Mouse (Mus musculus) hindbrain, embryonic 14.5 days (tissue): Measurements from ENCODE around the gene Fbln2. TPM values are rescaled to one million over a fixed set of nuclear protein-coding genes. Genes with fewer than 3 reads are reported as not detected.
A peak's percentile ranks its signal among the peaks of the same experiment; 100 is the strongest.

Experiments used
- ATAC-seq: fragments of 200-750 bp; cut with Nextera tagmentation; 2 replicates; pipeline ENCODE4 v1.8.0; 2017; ENCODE audit warnings: moderate number of reproducible peaks, mild to moderate bottlenecking, moderate TSS enrichment, moderate library complexity; ENCODE audit not compliant: low FRiP score
- DNase-seq: peaks from one replicate; pipeline ENCODE4 v3.0.0-alpha.2; 2015; ENCODE audit warnings: low spot score
- H3K27ac ChIP-seq: fragments of 300-500 bp; sonication (generic); 2 replicates; pipeline ENCODE4 v1.5.1; 2014; ENCODE audit warnings: mild to moderate bottlenecking, moderate library complexity
- H3K27me3 ChIP-seq: fragments of 300-500 bp; sonication (generic); 2 replicates; pipeline ENCODE4 v1.6.1; 2014; ENCODE audit warnings: mild to moderate bottlenecking, low read length, mixed read lengths; ENCODE audit not compliant: control insufficient read depth, insufficient read depth
- H3K36me3 ChIP-seq: fragments of 300-500 bp; sonication (generic); replicated peaks from 2 replicates; pipeline ENCODE4 v1.6.1; 2014; ENCODE audit not compliant: control insufficient read depth, insufficient read depth
- H3K4me1 ChIP-seq: fragments of 300-500 bp; sonication (generic); replicated peaks from 2 replicates; pipeline ENCODE4 v1.6.1; 2014; ENCODE audit warnings: antibody characterized with exemption, low read length, mixed read lengths; ENCODE audit not compliant: control insufficient read depth, insufficient read depth
- H3K4me2 ChIP-seq: fragments of 300-500 bp; sonication (generic); replicated peaks from 2 replicates; pipeline ENCODE4 v1.6.1; 2014; ENCODE audit warnings: mild to moderate bottlenecking, moderate library complexity
- H3K4me3 ChIP-seq: fragments of 300-500 bp; sonication (generic); replicated peaks from 2 replicates; pipeline ENCODE4 v1.5.1; 2014; ENCODE audit warnings: mild to moderate bottlenecking, low read length
- H3K9ac ChIP-seq: fragments of 300-500 bp; sonication (generic); 2 replicates; pipeline ENCODE4 v1.6.1; 2014
- H3K9me3 ChIP-seq: fragments of 300-500 bp; sonication (generic); 2 replicates; pipeline ENCODE4 v1.6.1; 2016; ENCODE audit warnings: low read length; ENCODE audit not compliant: control insufficient read depth
- WGBS: fragments of 180-500 bp; shearing (Covaris S2); extraction: QIAGEN DNeasy Blood & Tissue Kit; methylation state at CpG from one replicate; pipeline ENCODE4 v1.1.7; 2014; 5-methylcytosine and 5-hydroxymethylcytosine counted together
- polyA plus RNA-seq: library from polyadenylated mRNA; unstranded; fragments of >200 nt; fragmentation: Nextera tagmentation; extraction: Ambion mirVana; gene quantifications from 2 replicates; pipeline ENCODE4 v1.2.1, GENCODE M21; 2014

The Fbln2 gene
- polyA plus RNA-seq, 1 experiment from 2014 or later: 27.2 TPM

- Histone ChIP-seq H3K4me2 (peak overlapping the region; percentile 72), H3K4me1 (peaks cover 25% of the 10 kb centered on the region), H3K27ac (peak overlapping the region; percentile 80), H3K9me3 (no peaks in the 10 kb centered on the region), H3K4me3 (peak overlapping the region; percentile 27), H3K9ac (peak overlapping the region; percentile 63), H3K36me3 (no peaks in the 10 kb centered on the region), H3K27me3 (peaks cover 4% of the 10 kb centered on the region)
- 2% methylated on average over 28 of the region's 28 CpGs for WGBS
- peak; percentile 62 for ATAC-seq
- peak; percentile 91 for DNase-seq
Observed at GRCm38 (mm10) chr6:91285450-91285790, 73.2 kb downstream of the Fbln2 start.

GRCm38 (mm10) chr6:91285814-91286545 is 73.7 kb downstream of the Fbln2 start:
- H3K4me2 ChIP-seq: peak overlapping the region; percentile 72
- ATAC-seq: no peak
- peaks cover 4% of the 10 kb centered on the region for H3K27me3 ChIP-seq
- peak overlapping the region; percentile 63 for H3K9ac ChIP-seq
- H3K27ac ChIP-seq: no peak overlapping the region
- peaks cover 25% of the 10 kb centered on the region for H3K4me1 ChIP-seq
- peak overlapping the region; percentile 27 for H3K4me3 ChIP-seq
- no peaks in the 10 kb centered on the region for H3K36me3 ChIP-seq
- no peak for DNase-seq
- 28% methylated on average over 30 of the region's 30 CpGs for WGBS
- H3K9me3 ChIP-seq: no peaks in the 10 kb centered on the region

GRCm38 (mm10) chr6:91286624-91287023 is 74.4 kb downstream of the Fbln2 start:
- H3K36me3 ChIP-seq: no peaks in the 10 kb centered on the region
- no peak overlapping the region for H3K9ac ChIP-seq
- peaks cover 4% of the 10 kb centered on the region for H3K27me3 ChIP-seq
- 3% methylated on average over 15 of the region's 15 CpGs for WGBS
- peaks cover 25% of the 10 kb centered on the region for H3K4me1 ChIP-seq
- no peak overlapping the region for H3K27ac ChIP-seq
- H3K4me2 ChIP-seq: peak overlapping the region; percentile 18; the same call in 1 of the 2 replicates
- peak; percentile 18; the same call in 1 of the 2 replicates for ATAC-seq
- DNase-seq: peak; percentile 94
- H3K9me3 ChIP-seq: no peaks in the 10 kb centered on the region
- H3K4me3 ChIP-seq: no peak overlapping the region

GRCm38 (mm10) chr6:91287148-91287547 is 74.9 kb downstream of the Fbln2 start:
- Histone ChIP-seq H3K9ac (no peak overlapping the region), H3K4me2 (no peak overlapping the region), H3K4me1 (peaks cover 25% of the 10 kb centered on the region), H3K36me3 (no peaks in the 10 kb centered on the region), H3K4me3 (no peak overlapping the region), H3K9me3 (no peaks in the 10 kb centered on the region), H3K27ac (no peak overlapping the region), H3K27me3 (peaks cover 4% of the 10 kb centered on the region)
- 52% methylated on average over 4 of the region's 4 CpGs for WGBS
- ATAC-seq (no peak), DNase-seq (no peak)

GRCm38 (mm10) chr6:91287636-91288035 is 75.4 kb downstream of the Fbln2 start:
- H3K9ac ChIP-seq: no peak overlapping the region
- ATAC-seq: no peak
- WGBS: 75% methylated on average over 6 of the region's 6 CpGs

GRCm38 (mm10) chr6:91288251-91288785 is 76.1 kb downstream of the Fbln2 start:
- DNase-seq (no peak), ATAC-seq (no peak)
- H3K4me1 ChIP-seq: peaks cover 25% of the 10 kb centered on the region
- H3K9me3 ChIP-seq: no peaks in the 10 kb centered on the region
- no peak overlapping the region for H3K4me2 ChIP-seq
- H3K27me3 ChIP-seq: peaks cover 4% of the 10 kb centered on the region
- no peaks in the 10 kb centered on the region for H3K36me3 ChIP-seq
- H3K27ac ChIP-seq: no peak overlapping the region
- H3K4me3 ChIP-seq: no peak overlapping the region
- WGBS: 72% methylated on average over 3 of the region's 3 CpGs
- no peak overlapping the region for H3K9ac ChIP-seq

More at GRCm38 (mm10) chr6:91287636-91288035, 75.4 kb downstream of the Fbln2 start:
- peaks cover 4% of the 10 kb centered on the region for H3K27me3 ChIP-seq
- no peak for DNase-seq
- no peak overlapping the region for H3K27ac ChIP-seq
- H3K36me3 ChIP-seq: no peaks in the 10 kb centered on the region
- H3K4me3 ChIP-seq: no peak overlapping the region
- no peak overlapping the region for H3K4me2 ChIP-seq
- peaks cover 25% of the 10 kb centered on the region for H3K4me1 ChIP-seq
- H3K9me3 ChIP-seq: no peaks in the 10 kb centered on the region

- Histone ChIP-seq H3K4me1 (peaks cover 25% of the 10 kb centered on the region), H3K27ac (no peak overlapping the region), H3K27me3 (peaks cover 4% of the 10 kb centered on the region), H3K9me3 (no peaks in the 10 kb centered on the region), H3K9ac (no peak overlapping the region), H3K36me3 (no peaks in the 10 kb centered on the region), H3K4me2 (no peak overlapping the region), H3K4me3 (no peak overlapping the region)
- 71% methylated on average over 1 of the region's 1 CpGs for WGBS
- ATAC-seq (no peak), DNase-seq (no peak)
Observed at GRCm38 (mm10) chr6:91288961-91289360, 76.7 kb downstream of the Fbln2 start.

- Histone ChIP-seq H3K36me3 (no peaks in the 10 kb centered on the region), H3K4me2 (no peak overlapping the region), H3K9ac (no peak overlapping the region), H3K27me3 (peaks cover 4% of the 10 kb centered on the region), H3K27ac (no peak overlapping the region), H3K4me3 (no peak overlapping the region), H3K9me3 (no peaks in the 10 kb centered on the region), H3K4me1 (peaks cover 5% of the 10 kb centered on the region; the same call in 1 of the 2 replicates)
- WGBS: 68% methylated on average over 10 of the region's 10 CpGs
- ATAC-seq: no peak
- no peak for DNase-seq
Observed at GRCm38 (mm10) chr6:91290937-91291336, 78.7 kb downstream of the Fbln2 start.

- WGBS: 79% methylated on average over 4 of the region's 4 CpGs
Observed at GRCm38 (mm10) chr6:91295431-91295830, 83.2 kb downstream of the Fbln2 start.

More at GRCm38 (mm10) chr6:91295431-91295830, 83.2 kb downstream of the Fbln2 start:
- no peak overlapping the region for H3K9ac ChIP-seq
- no peaks in the 10 kb centered on the region for H3K36me3 ChIP-seq
- H3K4me2 ChIP-seq: no peak overlapping the region
- H3K27me3 ChIP-seq: no peaks in the 10 kb centered on the region
- DNase-seq (no peak), ATAC-seq (no peak)
- H3K27ac ChIP-seq: no peak overlapping the region
- H3K4me3 ChIP-seq: no peak overlapping the region
- H3K4me1 ChIP-seq: peaks cover 14% of the 10 kb centered on the region; the same call in 1 of the 2 replicates
- H3K9me3 ChIP-seq: no peaks in the 10 kb centered on the region
